Mouse (Mus musculus): Measurements from ENCODE around the gene Tbcd. TPM values are rescaled to one million over a fixed set of nuclear protein-coding genes. Genes with fewer than 3 reads are reported as not detected.

Tbcd gene
- polyA plus RNA-seq, 1 experiment from 2014 or later: 37.1 TPM

GRCm38 (mm10) chr11:121556727-121557126, 105.0 kb downstream of the Tbcd start:
- no peak overlapping the region for H3K27ac ChIP-seq
- no peak for ATAC-seq (ENCODE audit: borderline replicate concordance, extremely low read depth, low FRiP score, low TSS enrichment)
- H3K36me3 ChIP-seq: no peaks in the 10 kb centered on the region
- H3K4me3 ChIP-seq: no peak overlapping the region
- no peaks in the 10 kb centered on the region for H3K27me3 ChIP-seq
- H3K4me2 ChIP-seq: no peak overlapping the region
- H3K9ac ChIP-seq: no peak overlapping the region
- H3K9me3 ChIP-seq: no peaks in the 10 kb centered on the region
- peaks cover 5% of the 10 kb centered on the region; the same call in 1 of the 2 replicates for H3K4me1 ChIP-seq
- WGBS: 61% methylated on average over 1 of the region's 1 CpGs

- Histone ChIP-seq H3K4me1 (no peaks in the 10 kb centered on the region), H3K27me3 (no peaks in the 10 kb centered on the region), H3K4me2 (no peak overlapping the region), H3K27ac (no peak overlapping the region), H3K9ac (no peak overlapping the region), H3K4me3 (no peak overlapping the region), H3K9me3 (no peaks in the 10 kb centered on the region), H3K36me3 (no peaks in the 10 kb centered on the region)
- no peak for ATAC-seq (ENCODE audit: borderline replicate concordance, extremely low read depth, low FRiP score, low TSS enrichment)
- WGBS: 97% methylated on average over 1 of the region's 1 CpGs
Measured at GRCm38 (mm10) chr11:121557946-121558345, 106.2 kb downstream of the Tbcd start.

GRCm38 (mm10) chr11:121558522-121558921, 106.8 kb downstream of the Tbcd start:
- Histone ChIP-seq H3K27me3 (no peaks in the 10 kb centered on the region), H3K9ac (no peak overlapping the region), H3K9me3 (no peaks in the 10 kb centered on the region), H3K4me2 (no peak overlapping the region), H3K4me1 (no peaks in the 10 kb centered on the region), H3K4me3 (no peak overlapping the region), H3K36me3 (no peaks in the 10 kb centered on the region), H3K27ac (no peak overlapping the region)
- ATAC-seq (ENCODE audit: borderline replicate concordance, extremely low read depth, low FRiP score, low TSS enrichment): no peak
- 89% methylated on average over 3 of the region's 3 CpGs for WGBS

- WGBS: 71% methylated on average over 4 of the region's 4 CpGs
- Histone ChIP-seq H3K9me3 (no peaks in the 10 kb centered on the region), H3K4me3 (no peak overlapping the region), H3K36me3 (no peaks in the 10 kb centered on the region), H3K27me3 (no peaks in the 10 kb centered on the region), H3K9ac (no peak overlapping the region), H3K4me1 (no peaks in the 10 kb centered on the region), H3K27ac (no peak overlapping the region), H3K4me2 (no peak overlapping the region)
- ATAC-seq (ENCODE audit: borderline replicate concordance, extremely low read depth, low FRiP score, low TSS enrichment): no peak
Measured at GRCm38 (mm10) chr11:121559527-121560293, 108.0 kb downstream of the Tbcd start.

- H3K27ac ChIP-seq: no peak overlapping the region
- no peak for ATAC-seq (ENCODE audit: borderline replicate concordance, extremely low read depth, low FRiP score, low TSS enrichment)
- no peaks in the 10 kb centered on the region for H3K9me3 ChIP-seq
- H3K27me3 ChIP-seq: no peaks in the 10 kb centered on the region
- H3K4me2 ChIP-seq: no peak overlapping the region
- no peaks in the 10 kb centered on the region for H3K36me3 ChIP-seq
- 57% methylated on average over 7 of the region's 7 CpGs for WGBS
- no peaks in the 10 kb centered on the region for H3K4me1 ChIP-seq
- no peak overlapping the region for H3K9ac ChIP-seq
- H3K4me3 ChIP-seq: no peak overlapping the region
Measured at GRCm38 (mm10) chr11:121560294-121560663, 108.5 kb downstream of the Tbcd start.

GRCm38 (mm10) chr11:121563312-121563711, 111.6 kb downstream of the Tbcd start:
- H3K27me3 ChIP-seq: no peaks in the 10 kb centered on the region
- no peak for ATAC-seq (ENCODE audit: borderline replicate concordance, extremely low read depth, low FRiP score, low TSS enrichment)
- 91% methylated on average over 5 of the region's 5 CpGs for WGBS
- no peaks in the 10 kb centered on the region for H3K36me3 ChIP-seq
- no peak overlapping the region for H3K4me2 ChIP-seq
- H3K9ac ChIP-seq: no peak overlapping the region
- H3K27ac ChIP-seq: no peak overlapping the region
- no peaks in the 10 kb centered on the region for H3K4me1 ChIP-seq
- no peaks in the 10 kb centered on the region for H3K9me3 ChIP-seq
- H3K4me3 ChIP-seq: no peak overlapping the region

- H3K9ac ChIP-seq: no peak overlapping the region
- ATAC-seq (ENCODE audit: borderline replicate concordance, extremely low read depth, low FRiP score, low TSS enrichment): no peak
- 92% methylated on average over 4 of the region's 4 CpGs for WGBS
- no peak overlapping the region for H3K4me3 ChIP-seq
- no peaks in the 10 kb centered on the region for H3K27me3 ChIP-seq
- no peaks in the 10 kb centered on the region for H3K36me3 ChIP-seq
- no peak overlapping the region for H3K27ac ChIP-seq
- no peaks in the 10 kb centered on the region for H3K4me1 ChIP-seq
- no peaks in the 10 kb centered on the region for H3K9me3 ChIP-seq
- H3K4me2 ChIP-seq: no peak overlapping the region
Measured at GRCm38 (mm10) chr11:121564265-121564664, 112.5 kb downstream of the Tbcd start.

- Histone ChIP-seq H3K4me3 (no peak overlapping the region), H3K27me3 (no peaks in the 10 kb centered on the region), H3K9me3 (no peaks in the 10 kb centered on the region), H3K4me2 (no peak overlapping the region), H3K27ac (no peak overlapping the region), H3K4me1 (no peaks in the 10 kb centered on the region), H3K36me3 (no peaks in the 10 kb centered on the region; the same call in 1 of the 2 replicates), H3K9ac (no peak overlapping the region)
- ATAC-seq (ENCODE audit: borderline replicate concordance, extremely low read depth, low FRiP score, low TSS enrichment): no peak
Measured at GRCm38 (mm10) chr11:121581856-121582255, 130.1 kb downstream of the Tbcd start.

- Histone ChIP-seq H3K4me3 (no peak overlapping the region), H3K9me3 (no peaks in the 10 kb centered on the region), H3K36me3 (peaks cover 6% of the 10 kb centered on the region; the same call in 1 of the 2 replicates), H3K27me3 (no peaks in the 10 kb centered on the region), H3K4me2 (no peak overlapping the region), H3K4me1 (no peaks in the 10 kb centered on the region), H3K9ac (no peak overlapping the region), H3K27ac (no peak overlapping the region)
- WGBS: 78% methylated on average over 6 of the region's 6 CpGs
- no peak for ATAC-seq (ENCODE audit: borderline replicate concordance, extremely low read depth, low FRiP score, low TSS enrichment)
Measured at GRCm38 (mm10) chr11:121597254-121597653, 145.5 kb downstream of the Tbcd start.

- peaks cover 3% of the 10 kb centered on the region; the same call in 1 of the 2 replicates for H3K36me3 ChIP-seq
Measured at GRCm38 (mm10) chr11:121601422-121601821, 149.7 kb downstream of the Tbcd start.

GRCm38 (mm10) chr11:121605604-121606003, 153.9 kb downstream of the Tbcd start:
- H3K9ac ChIP-seq: no peak overlapping the region
- no peak overlapping the region for H3K4me3 ChIP-seq
- no peak overlapping the region for H3K27ac ChIP-seq
- H3K9me3 ChIP-seq: no peaks in the 10 kb centered on the region
- H3K4me1 ChIP-seq: no peaks in the 10 kb centered on the region
- 88% methylated on average over 6 of the region's 6 CpGs for WGBS
- no peak for ATAC-seq (ENCODE audit: borderline replicate concordance, extremely low read depth, low FRiP score, low TSS enrichment)
- H3K36me3 ChIP-seq: peaks cover 4% of the 10 kb centered on the region; the same call in 1 of the 2 replicates
- H3K27me3 ChIP-seq: no peaks in the 10 kb centered on the region
- no peak overlapping the region for H3K4me2 ChIP-seq

More at GRCm38 (mm10) chr11:121601422-121601821, 149.7 kb downstream of the Tbcd start:
- H3K27me3 ChIP-seq: no peaks in the 10 kb centered on the region
- WGBS: 64% methylated on average over 3 of the region's 3 CpGs
- H3K4me3 ChIP-seq: no peak overlapping the region
- no peak overlapping the region for H3K9ac ChIP-seq
- no peak overlapping the region for H3K27ac ChIP-seq
- H3K4me2 ChIP-seq: no peak overlapping the region
- ATAC-seq (ENCODE audit: borderline replicate concordance, extremely low read depth, low FRiP score, low TSS enrichment): no peak
- H3K4me1 ChIP-seq: no peaks in the 10 kb centered on the region
- H3K9me3 ChIP-seq: no peaks in the 10 kb centered on the region

GRCm38 (mm10) chr11:121610976-121611375, 159.2 kb downstream of the Tbcd start:
- Histone ChIP-seq H3K4me3 (no peak overlapping the region), H3K4me2 (no peak overlapping the region), H3K4me1 (no peaks in the 10 kb centered on the region), H3K9me3 (no peaks in the 10 kb centered on the region), H3K9ac (no peak overlapping the region), H3K27me3 (no peaks in the 10 kb centered on the region), H3K36me3 (peaks cover 18% of the 10 kb centered on the region), H3K27ac (no peak overlapping the region)
- ATAC-seq (ENCODE audit: borderline replicate concordance, extremely low read depth, low FRiP score, low TSS enrichment): no peak

Measured in lung, embryonic 15.5 days (tissue).